Mouse (Mus musculus): ENCODE results near the gene Nupl1. TPM values are rescaled to one million over a fixed set of nuclear protein-coding genes. Genes with fewer than 3 reads are reported as not detected.
A peak's percentile ranks its signal among the peaks of the same experiment; 100 is the strongest.

The Nupl1 gene
- polyA plus RNA-seq (2014; fragmentation: Nextera tagmentation; extraction: Ambion mirVana): not detected in 2 replicates

DNA sequence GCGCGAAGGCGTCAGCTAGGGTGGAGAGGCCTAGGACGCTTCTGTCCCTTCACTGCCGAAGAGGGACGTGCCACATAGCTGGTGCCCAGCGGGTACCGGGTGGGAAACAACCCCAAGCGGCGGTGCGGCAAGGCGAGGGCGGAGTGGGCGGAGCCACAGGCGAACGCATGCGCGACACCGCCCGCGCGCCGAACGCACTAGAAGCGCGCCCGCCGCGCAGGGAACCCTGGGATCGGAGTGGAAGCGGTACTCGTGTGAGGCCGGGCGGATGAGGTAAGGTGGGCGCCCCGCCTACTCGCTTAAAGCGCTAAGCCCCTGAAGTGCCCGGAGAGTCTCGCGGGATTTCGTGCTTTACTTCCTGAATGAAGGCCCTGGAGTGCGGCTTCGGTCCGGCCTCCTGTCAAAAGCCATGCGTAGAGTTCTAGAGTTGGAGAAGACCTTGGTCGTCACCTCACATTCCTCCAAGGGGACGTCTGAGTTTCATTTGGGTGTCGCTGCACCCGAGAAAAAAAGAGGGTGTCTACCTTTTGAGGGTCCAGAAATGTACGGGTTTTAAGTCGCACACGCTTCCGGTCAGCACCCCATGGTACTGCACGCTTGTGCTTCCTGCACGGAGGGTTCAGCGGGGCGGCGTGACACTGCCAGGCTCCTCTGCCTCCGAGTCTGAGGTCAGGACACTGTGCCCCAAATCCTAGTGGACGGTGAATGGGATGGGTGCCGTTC lies at the start of gene Nupl1, which contains the start of gene Gm49336:
Gene Nupl1 (minus strand): TSS at position 151 of the 723 bp plus-strand sequence.
Gene Gm49336 (minus strand): TSS at position 227 of the 723 bp plus-strand sequence.
- peak; percentile 100 for ATAC-seq (ENCODE audit: low FRiP score, low TSS enrichment)
- H3K4me2 ChIP-seq (replicated peaks; ENCODE audit: low read depth, low read length): peak within 1 kb of the TSS; percentile 78
- H3K36me3 ChIP-seq (ENCODE audit: control insufficient read depth, insufficient read depth, low read length): no peaks in the 10 kb centered on the region
- no peaks in the 10 kb centered on the region for H3K27me3 ChIP-seq (ENCODE audit: control insufficient read depth, insufficient read depth, low read length)
- H3K9me3 ChIP-seq (ENCODE audit: control insufficient read depth, low read length): no peaks in the 10 kb centered on the region
- H3K4me1 ChIP-seq (ENCODE audit: control insufficient read depth, insufficient read depth, low read length): peaks cover 12% of the 10 kb centered on the region
- H3K27ac ChIP-seq (ENCODE audit: low read depth, low read length): peak within 1 kb of the TSS; percentile 89
- H3K4me3 ChIP-seq (ENCODE audit: low read length): peak within 1 kb of the TSS; percentile 80
- H3K9ac ChIP-seq (ENCODE audit: low read depth, low read length): peak within 1 kb of the TSS; percentile 92
- under 1% methylated on average over 62 of the region's 62 CpGs for WGBS

DNA sequence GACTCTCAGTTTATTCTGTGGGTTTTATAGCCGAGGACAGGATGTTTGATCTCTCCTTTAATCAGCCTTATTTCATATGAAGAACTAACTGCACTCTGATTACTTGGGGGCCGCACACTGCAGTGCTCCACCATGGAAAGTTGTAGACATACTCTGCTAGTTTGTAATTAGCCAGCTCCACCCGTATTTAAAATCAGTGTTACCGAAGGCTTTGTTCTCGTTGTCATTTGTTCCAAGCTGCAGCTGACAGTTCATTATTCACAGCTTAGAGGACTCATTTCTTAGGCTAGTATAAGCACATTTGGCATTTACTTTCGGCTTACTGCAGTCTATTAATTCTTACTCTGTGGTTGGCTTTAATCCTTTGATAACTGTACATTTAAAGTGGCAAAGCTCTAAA lies 49.8 kb upstream of the Nupl1 start:
- Histone ChIP-seq H3K9me3 (ENCODE audit: control insufficient read depth, low read length) (no peaks in the 10 kb centered on the region), H3K9ac (ENCODE audit: low read depth, low read length) (no peak overlapping the region), H3K27ac (ENCODE audit: low read depth, low read length) (no peak overlapping the region), H3K4me2 (replicated peaks; ENCODE audit: low read depth, low read length) (no peak overlapping the region), H3K27me3 (ENCODE audit: control insufficient read depth, insufficient read depth, low read length) (no peaks in the 10 kb centered on the region), H3K4me1 (ENCODE audit: control insufficient read depth, insufficient read depth, low read length) (no peaks in the 10 kb centered on the region), H3K4me3 (ENCODE audit: low read length) (no peak overlapping the region), H3K36me3 (ENCODE audit: control insufficient read depth, insufficient read depth, low read length) (peaks cover 9% of the 10 kb centered on the region)
- no peak for ATAC-seq (ENCODE audit: low FRiP score, low TSS enrichment)
- 76% methylated on average over 6 of the region's 6 CpGs for WGBS

DNA sequence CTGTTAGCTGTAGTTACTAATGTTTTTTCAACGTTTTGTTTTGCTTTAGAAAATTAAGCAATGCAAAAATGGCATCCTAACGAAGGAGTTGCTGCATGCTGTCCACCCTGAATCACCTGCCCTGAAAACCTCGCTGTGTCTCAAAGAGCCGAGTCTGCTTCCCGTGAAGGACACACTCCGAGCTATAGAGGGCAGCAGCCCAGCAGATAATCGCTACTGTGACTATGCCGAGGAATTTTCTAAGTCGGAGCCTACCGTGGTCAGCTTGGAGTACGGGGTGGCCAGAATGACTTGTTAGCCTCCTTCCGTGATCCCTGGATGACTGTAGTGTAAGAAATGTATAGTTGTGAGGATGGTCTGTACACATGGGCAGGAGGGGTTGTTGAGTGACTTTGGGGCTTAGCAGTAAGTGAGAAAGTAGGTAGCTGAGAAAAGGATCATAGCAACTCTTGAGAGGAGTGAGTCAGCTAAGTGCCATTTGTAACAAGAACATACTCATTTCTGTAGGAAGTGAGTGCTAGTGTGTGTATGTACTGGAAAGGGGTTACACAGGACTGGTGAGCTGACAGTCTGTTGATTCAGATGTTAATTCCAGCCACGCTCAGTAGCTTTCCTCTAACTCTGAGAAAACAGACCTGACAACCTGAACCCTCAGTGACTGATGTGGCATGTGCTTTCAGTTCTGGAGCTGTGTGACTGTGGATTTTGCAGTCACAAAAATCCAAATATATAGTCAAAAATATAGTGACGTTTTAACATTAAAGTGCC lies 49.2 kb upstream of the Nupl1 start:
- no peaks in the 10 kb centered on the region for H3K27me3 ChIP-seq (ENCODE audit: control insufficient read depth, insufficient read depth, low read length)
- H3K9ac ChIP-seq (ENCODE audit: low read depth, low read length): no peak overlapping the region
- ATAC-seq (ENCODE audit: low FRiP score, low TSS enrichment): no peak
- H3K4me3 ChIP-seq (ENCODE audit: low read length): no peak overlapping the region
- H3K36me3 ChIP-seq (ENCODE audit: control insufficient read depth, insufficient read depth, low read length): peaks cover 9% of the 10 kb centered on the region
- no peak overlapping the region for H3K4me2 ChIP-seq (replicated peaks; ENCODE audit: low read depth, low read length)
- H3K9me3 ChIP-seq (ENCODE audit: control insufficient read depth, low read length): no peaks in the 10 kb centered on the region
- no peak overlapping the region for H3K27ac ChIP-seq (ENCODE audit: low read depth, low read length)
- 80% methylated on average over 14 of the region's 14 CpGs for WGBS
- no peaks in the 10 kb centered on the region for H3K4me1 ChIP-seq (ENCODE audit: control insufficient read depth, insufficient read depth, low read length)

DNA sequence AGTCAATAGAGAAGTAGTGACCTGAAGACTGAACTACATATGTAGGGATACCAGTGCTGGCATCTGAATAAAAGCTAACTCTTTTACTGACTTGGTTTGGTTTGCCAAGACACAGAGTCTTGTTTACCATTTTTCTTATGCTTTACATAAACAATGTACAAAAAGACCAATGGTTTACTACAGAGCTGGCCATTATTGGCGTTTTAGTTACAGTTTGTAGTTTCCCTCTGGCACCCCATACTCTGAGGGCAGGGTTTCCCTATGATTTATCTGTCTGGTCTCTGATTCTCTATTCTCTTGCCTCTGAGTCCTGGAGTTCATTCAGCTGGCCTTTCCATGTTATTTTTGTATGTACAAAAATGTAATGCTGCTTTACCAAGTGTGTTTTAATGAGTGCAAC lies 44.3 kb upstream of the Nupl1 start:
- Histone ChIP-seq H3K36me3 (ENCODE audit: control insufficient read depth, insufficient read depth, low read length) (peaks cover 3% of the 10 kb centered on the region; the same call in 1 of the 2 replicates), H3K9ac (ENCODE audit: low read depth, low read length) (no peak overlapping the region), H3K9me3 (ENCODE audit: control insufficient read depth, low read length) (no peaks in the 10 kb centered on the region), H3K4me3 (ENCODE audit: low read length) (no peak overlapping the region), H3K27me3 (ENCODE audit: control insufficient read depth, insufficient read depth, low read length) (no peaks in the 10 kb centered on the region), H3K4me1 (ENCODE audit: control insufficient read depth, insufficient read depth, low read length) (no peaks in the 10 kb centered on the region), H3K27ac (ENCODE audit: low read depth, low read length) (no peak overlapping the region), H3K4me2 (replicated peaks; ENCODE audit: low read depth, low read length) (no peak overlapping the region)
- no peak for ATAC-seq (ENCODE audit: low FRiP score, low TSS enrichment)
- 84% methylated on average over 1 of the region's 1 CpGs for WGBS

DNA sequence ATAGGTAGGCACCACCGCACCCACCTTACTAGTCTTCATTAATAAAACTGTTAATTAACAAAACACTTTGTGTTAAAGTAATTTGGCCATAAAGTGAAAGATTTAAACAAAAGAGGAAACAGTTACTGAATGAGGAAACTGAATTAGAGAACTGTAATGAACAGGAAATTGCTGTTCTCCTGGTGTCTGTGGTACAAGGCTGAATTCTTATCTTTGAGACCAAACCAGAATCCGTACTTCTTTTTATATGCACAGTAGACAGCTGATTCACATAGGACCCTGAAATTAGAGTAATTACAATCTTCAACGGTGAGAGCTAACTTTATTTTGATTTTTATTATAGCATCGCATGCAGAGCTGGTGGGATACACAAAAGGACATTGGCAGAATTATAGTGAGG lies 39.1 kb upstream of the Nupl1 start:
- no peak overlapping the region for H3K27ac ChIP-seq (ENCODE audit: low read depth, low read length)
- no peaks in the 10 kb centered on the region for H3K27me3 ChIP-seq (ENCODE audit: control insufficient read depth, insufficient read depth, low read length)
- no peaks in the 10 kb centered on the region for H3K9me3 ChIP-seq (ENCODE audit: control insufficient read depth, low read length)
- peaks cover 2% of the 10 kb centered on the region; the same call in 1 of the 2 replicates for H3K36me3 ChIP-seq (ENCODE audit: control insufficient read depth, insufficient read depth, low read length)
- H3K4me2 ChIP-seq (replicated peaks; ENCODE audit: low read depth, low read length): no peak overlapping the region
- ATAC-seq (ENCODE audit: low FRiP score, low TSS enrichment): no peak
- no peaks in the 10 kb centered on the region for H3K4me1 ChIP-seq (ENCODE audit: control insufficient read depth, insufficient read depth, low read length)
- WGBS: 90% methylated on average over 4 of the region's 4 CpGs
- H3K9ac ChIP-seq (ENCODE audit: low read depth, low read length): no peak overlapping the region
- H3K4me3 ChIP-seq (ENCODE audit: low read length): no peak overlapping the region

DNA sequence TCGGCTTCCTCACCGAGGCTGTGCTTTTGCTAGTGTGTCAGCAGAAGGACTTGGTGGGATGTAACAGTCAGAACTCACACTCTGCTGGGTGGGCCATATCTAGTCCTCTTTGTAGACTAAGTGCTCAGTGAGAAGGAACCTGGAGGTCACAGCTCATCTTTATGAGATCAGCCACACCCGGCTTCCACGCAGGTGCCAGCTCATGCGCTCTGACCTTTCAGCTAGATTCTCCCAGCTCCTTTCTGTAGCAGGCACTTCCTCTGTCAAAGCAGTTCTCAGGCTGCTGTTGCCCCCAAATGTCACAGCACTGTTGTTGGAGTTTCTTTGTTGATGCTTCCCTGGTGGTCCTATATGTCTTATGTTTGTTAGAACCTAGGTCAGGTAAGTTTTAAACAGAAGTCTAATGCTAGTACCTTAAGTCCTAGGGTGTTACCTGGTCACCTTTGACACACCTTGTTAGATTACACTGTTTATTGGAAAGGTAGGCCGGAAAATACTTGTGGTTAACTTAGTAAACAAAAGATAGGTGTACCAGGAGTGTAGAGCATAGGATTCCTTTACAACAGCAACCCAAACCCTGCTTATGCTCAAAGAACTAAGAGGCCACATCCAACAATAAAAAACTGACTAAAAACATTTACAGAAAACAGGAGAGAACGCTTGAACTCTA lies 35.1 kb upstream of the Nupl1 start:
- WGBS: 85% methylated on average over 7 of the region's 7 CpGs

DNA sequence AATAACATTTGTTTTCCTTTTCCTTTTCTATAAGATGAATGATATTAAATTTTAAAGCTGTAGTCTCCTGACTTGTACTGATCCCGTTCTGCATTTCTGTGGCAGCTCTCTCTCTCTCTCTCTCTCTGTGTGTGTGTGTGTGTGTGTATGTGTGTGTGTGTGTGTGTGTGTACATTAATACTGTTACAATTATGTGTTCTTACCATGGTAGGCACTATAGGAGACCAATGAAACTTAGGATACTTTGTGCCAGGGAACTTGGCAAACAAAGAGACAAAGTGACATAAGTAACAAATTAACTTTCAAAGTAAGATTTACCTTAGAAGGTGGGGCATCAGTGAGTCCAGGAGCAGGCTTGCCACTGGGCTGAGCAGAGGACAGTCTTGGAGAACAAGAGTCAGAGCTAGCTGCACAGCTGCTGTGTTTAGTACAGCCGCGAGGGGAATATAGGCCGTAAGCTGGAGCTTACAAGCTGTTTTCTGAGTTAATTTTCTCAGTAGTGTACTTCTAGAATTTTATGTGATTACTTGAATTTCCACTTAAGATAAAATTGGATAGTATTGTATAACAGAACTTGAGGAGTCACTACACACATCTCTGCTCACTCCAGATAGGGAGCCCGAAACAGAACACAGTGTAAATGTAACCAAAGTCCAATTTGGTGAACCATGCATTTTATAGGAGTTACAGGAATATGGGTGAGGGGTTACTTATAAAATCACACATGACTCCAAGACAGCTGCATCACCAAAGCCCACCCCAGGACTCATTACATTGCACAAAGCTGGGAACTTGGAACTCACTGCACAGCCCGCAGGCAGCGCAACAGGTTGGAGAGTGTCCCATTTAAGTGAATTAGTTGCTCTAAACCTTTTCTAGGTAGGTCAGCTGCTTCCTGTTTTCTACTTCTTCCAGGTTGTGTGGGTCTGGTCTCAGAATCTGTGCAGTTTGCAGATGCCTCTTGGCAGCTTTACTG lies 24.4 kb upstream of the Nupl1 start:
- no peak overlapping the region for H3K4me2 ChIP-seq (replicated peaks; ENCODE audit: low read depth, low read length)
- H3K4me3 ChIP-seq (ENCODE audit: low read length): no peak overlapping the region
- H3K4me1 ChIP-seq (ENCODE audit: control insufficient read depth, insufficient read depth, low read length): no peaks in the 10 kb centered on the region
- no peaks in the 10 kb centered on the region for H3K9me3 ChIP-seq (ENCODE audit: control insufficient read depth, low read length)
- WGBS: 92% methylated on average over 7 of the region's 7 CpGs
- H3K27ac ChIP-seq (ENCODE audit: low read depth, low read length): no peak overlapping the region
- no peak for ATAC-seq (ENCODE audit: low FRiP score, low TSS enrichment)
- H3K27me3 ChIP-seq (ENCODE audit: control insufficient read depth, insufficient read depth, low read length): no peaks in the 10 kb centered on the region
- H3K36me3 ChIP-seq (ENCODE audit: control insufficient read depth, insufficient read depth, low read length): 0 out of 2 replicates have a peak, but pooled peaks cover 3% of the 10 kb centered on the region
- H3K9ac ChIP-seq (ENCODE audit: low read depth, low read length): no peak overlapping the region

More for the DNA sequence above, 35.1 kb upstream of the Nupl1 start:
- peaks cover 4% of the 10 kb centered on the region; the same call in 1 of the 2 replicates for H3K36me3 ChIP-seq (ENCODE audit: control insufficient read depth, insufficient read depth, low read length)
- no peak overlapping the region for H3K4me2 ChIP-seq (replicated peaks; ENCODE audit: low read depth, low read length)
- H3K27ac ChIP-seq (ENCODE audit: low read depth, low read length): no peak overlapping the region
- no peak overlapping the region for H3K4me3 ChIP-seq (ENCODE audit: low read length)
- no peak for ATAC-seq (ENCODE audit: low FRiP score, low TSS enrichment)
- H3K27me3 ChIP-seq (ENCODE audit: control insufficient read depth, insufficient read depth, low read length): no peaks in the 10 kb centered on the region
- H3K9me3 ChIP-seq (ENCODE audit: control insufficient read depth, low read length): no peaks in the 10 kb centered on the region
- no peaks in the 10 kb centered on the region for H3K4me1 ChIP-seq (ENCODE audit: control insufficient read depth, insufficient read depth, low read length)
- H3K9ac ChIP-seq (ENCODE audit: low read depth, low read length): no peak overlapping the region

DNA sequence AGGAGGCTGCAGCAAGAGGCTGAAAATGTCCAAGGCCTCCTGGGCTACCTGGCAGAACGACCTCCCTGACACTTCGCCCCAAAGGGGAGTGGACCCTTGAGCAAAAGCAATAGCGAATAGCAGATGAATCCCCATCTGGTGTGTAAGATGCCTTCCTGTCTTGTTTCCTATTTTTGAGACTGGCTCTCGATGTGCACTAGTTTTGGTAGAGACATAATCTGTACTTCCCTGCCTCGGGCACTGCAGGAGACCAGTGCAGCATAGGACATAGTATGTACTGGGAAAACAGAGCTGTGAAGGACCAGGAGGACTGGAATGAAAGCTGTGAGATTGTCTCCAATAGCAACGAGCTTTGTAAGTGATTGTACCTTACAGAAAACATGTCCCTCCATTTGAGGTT lies 22.1 kb upstream of the Nupl1 start:
- 81% methylated on average over 6 of the region's 6 CpGs for WGBS
- Histone ChIP-seq H3K4me1 (ENCODE audit: control insufficient read depth, insufficient read depth, low read length) (no peaks in the 10 kb centered on the region), H3K9me3 (ENCODE audit: control insufficient read depth, low read length) (no peaks in the 10 kb centered on the region), H3K4me2 (replicated peaks; ENCODE audit: low read depth, low read length) (no peak overlapping the region), H3K27me3 (ENCODE audit: control insufficient read depth, insufficient read depth, low read length) (no peaks in the 10 kb centered on the region), H3K4me3 (ENCODE audit: low read length) (no peak overlapping the region), H3K9ac (ENCODE audit: low read depth, low read length) (no peak overlapping the region), H3K36me3 (ENCODE audit: control insufficient read depth, insufficient read depth, low read length) (0 out of 2 replicates have a peak, but pooled peaks cover 3% of the 10 kb centered on the region), H3K27ac (ENCODE audit: low read depth, low read length) (no peak overlapping the region)
- no peak for ATAC-seq (ENCODE audit: low FRiP score, low TSS enrichment)
